In genomic region chr9:52645312-52645711, GRCm38 (mm10) we compare ENCODE assay signal across 29 mouse cellular contexts. TPM values are rescaled to one million over a fixed set of nuclear protein-coding genes. Genes with fewer than 3 reads are reported as not detected.
DNase-seq lines count a peak whose midpoint lies in the region; ATAC-seq and TF ChIP-seq lines count a peak whose summit lies in the region.
"Had no signal": no experiment of that assay in that cellular context is flagged by ENCODE, and none has a peak within 500 bp of the region (broad histone marks: within the 10 kb centered on the region; RNA-seq: fewer than 3 reads in every experiment).

No protein-coding gene starts in this region.

- no peaks in the 10 kb centered on the region for H3K9me3 ChIP-seq in hindbrain, postnatal 0 days (ENCODE audit: low read length)
- no peaks in the 10 kb centered on the region for H3K9me3 ChIP-seq in hindbrain, embryonic 14.5 days (ENCODE audit: control insufficient read depth, low read length)
- H3K9me3 ChIP-seq: embryonic facial prominence, embryonic 10.5 days; embryonic facial prominence, embryonic 15.5 days; forebrain, embryonic 12.5 days; hindbrain, embryonic 10.5 days; intestine, embryonic 15.5 days; limb, embryonic 12.5 days; liver, embryonic 15.5 days; midbrain, embryonic 10.5 days; midbrain, embryonic 15.5 days; neural tube, embryonic 12.5 days had no signal

- no peak overlapping the region for H3K9ac ChIP-seq in hindbrain, postnatal 0 days (replicated peaks; ENCODE audit: low read length)
- no peak overlapping the region for H3K9ac ChIP-seq in hindbrain, embryonic 14.5 days
- H3K9ac ChIP-seq: embryonic facial prominence, embryonic 15.5 days; forebrain, embryonic 12.5 days; forebrain, postnatal 0 days; intestine, embryonic 15.5 days; limb, embryonic 12.5 days; liver, embryonic 15.5 days; midbrain, embryonic 15.5 days; neural tube, embryonic 12.5 days had no signal

- no peak overlapping the region for H3K27ac ChIP-seq in hindbrain, postnatal 0 days
- H3K27ac ChIP-seq in hindbrain, embryonic 14.5 days = no peak overlapping the region
- no peak overlapping the region for H3K27ac ChIP-seq in left cerebral cortex, adult 2 months
- H3K27ac ChIP-seq: embryonic facial prominence, embryonic 10.5 days; embryonic facial prominence, embryonic 15.5 days; forebrain, embryonic 12.5 days; hindbrain, embryonic 10.5 days; intestine, embryonic 15.5 days; limb, embryonic 12.5 days; liver, embryonic 15.5 days; midbrain, embryonic 10.5 days; midbrain, embryonic 15.5 days; neural tube, embryonic 12.5 days had no signal

- peak; percentile 47 for DNase-seq in hindbrain, postnatal 0 days (ENCODE audit: low spot score)
- DNase-seq in hindbrain, embryonic 14.5 days (ENCODE audit: low spot score) = no peak
- peak; percentile 9 for DNase-seq in left cerebral cortex, postnatal 4 days
- no peak for DNase-seq in left cerebral cortex, adult 2 months (ENCODE audit: extremely low spot score in 1 of 2, low spot score in 2 of 2)
- peak; percentile 17 for DNase-seq in lung, postnatal 10 days
- no peak for DNase-seq in lung, postnatal 36 days
- DNase-seq: adrenal gland, postnatal 14 days; cerebellum, adult 11 months; cerebellum, postnatal 25 days; forebrain, postnatal 0 days; heart, postnatal 14 days; layer of hippocampus, adult 9-11 months; thymus, adult 2 months; thymus, postnatal 36 days had no signal

- TF ChIP-seq CTCF in hindbrain, postnatal 0 days (IDR thresholded peaks at IDR 0.05; ENCODE audit: low read depth) = no peak
- TF ChIP-seq CTCF in left cerebral cortex, adult 2 months (IDR thresholded peaks at IDR 0.05) = no peak

- no peaks in the 10 kb centered on the region for H3K27me3 ChIP-seq in hindbrain, postnatal 0 days (ENCODE audit: insufficient read depth, low read length)
- H3K27me3 ChIP-seq in hindbrain, embryonic 14.5 days (ENCODE audit: control insufficient read depth, insufficient read depth, low read length) = no peaks in the 10 kb centered on the region
- H3K27me3 ChIP-seq: embryonic facial prominence, embryonic 15.5 days; forebrain, embryonic 12.5 days; intestine, embryonic 15.5 days; limb, embryonic 12.5 days; liver, embryonic 15.5 days; midbrain, embryonic 15.5 days; neural tube, embryonic 12.5 days had no signal

- intact Hi-C loops in left cerebral cortex, postnatal 4 days (cut with DNase I) = no loop called here
- intact Hi-C loops in left cerebral cortex, adult 2 months (cut with DNase I) = no loop called here

- H3K36me3 ChIP-seq in hindbrain, postnatal 0 days (ENCODE audit: insufficient read depth, low read length) = no peaks in the 10 kb centered on the region
- H3K36me3 ChIP-seq in hindbrain, embryonic 14.5 days (replicated peaks; ENCODE audit: control insufficient read depth, insufficient read depth) = no peaks in the 10 kb centered on the region
- H3K36me3 ChIP-seq: embryonic facial prominence, embryonic 10.5 days; embryonic facial prominence, embryonic 15.5 days; forebrain, embryonic 12.5 days; hindbrain, embryonic 10.5 days; intestine, embryonic 15.5 days; limb, embryonic 12.5 days; liver, embryonic 15.5 days; midbrain, embryonic 10.5 days; midbrain, embryonic 15.5 days; neural tube, embryonic 12.5 days had no signal

- 0 out of 2 replicates have a peak, but pooled peaks have one; percentile 45 for ATAC-seq in hindbrain, postnatal 0 days
- no peak for ATAC-seq in hindbrain, embryonic 14.5 days (ENCODE audit: low FRiP score)
- ATAC-seq: CD4-positive, CD25-positive, alpha-beta regulatory T cell, adult 4 months; forebrain, postnatal 0 days; hindbrain, embryonic 16.5 days; intestine, embryonic 15.5 days; midbrain, embryonic 15.5 days had no signal

- no peak overlapping the region for H3K4me2 ChIP-seq in hindbrain, postnatal 0 days (ENCODE audit: low read depth, low read length)
- no peak overlapping the region for H3K4me2 ChIP-seq in hindbrain, embryonic 14.5 days (replicated peaks)
- H3K4me2 ChIP-seq: embryonic facial prominence, embryonic 15.5 days; forebrain, embryonic 12.5 days; intestine, embryonic 15.5 days; limb, embryonic 12.5 days; liver, embryonic 15.5 days; midbrain, embryonic 15.5 days; neural tube, embryonic 12.5 days had no signal

- no peaks in the 10 kb centered on the region for H3K4me1 ChIP-seq in hindbrain, postnatal 0 days (ENCODE audit: insufficient read depth, low read length)
- H3K4me1 ChIP-seq in hindbrain, embryonic 14.5 days (replicated peaks; ENCODE audit: control insufficient read depth, insufficient read depth, low read length) = no peaks in the 10 kb centered on the region
- H3K4me1 ChIP-seq: forebrain, embryonic 12.5 days; hindbrain, embryonic 10.5 days; intestine, embryonic 15.5 days; limb, embryonic 12.5 days; liver, embryonic 15.5 days; midbrain, embryonic 10.5 days; midbrain, embryonic 15.5 days; neural tube, embryonic 12.5 days had no signal

- H3K4me3 ChIP-seq in hindbrain, postnatal 0 days (ENCODE audit: low read length) = no peak overlapping the region
- no peak overlapping the region for H3K4me3 ChIP-seq in hindbrain, embryonic 14.5 days (replicated peaks; ENCODE audit: low read length)
- no peak overlapping the region for H3K4me3 ChIP-seq in left cerebral cortex, adult 2 months
- H3K4me3 ChIP-seq: embryonic facial prominence, embryonic 10.5 days; embryonic facial prominence, embryonic 15.5 days; forebrain, embryonic 12.5 days; hindbrain, embryonic 10.5 days; intestine, embryonic 15.5 days; limb, embryonic 12.5 days; liver, embryonic 15.5 days; midbrain, embryonic 10.5 days; midbrain, embryonic 15.5 days; myocyte; neural tube, embryonic 12.5 days had no signal

- WGBS in hindbrain, postnatal 0 days = 54% methylated on average over 2 of the region's 2 CpGs
- 84% methylated on average over 2 of the region's 2 CpGs for WGBS in hindbrain, embryonic 14.5 days

RNA-seq across cellular contexts. Expression of gene AI593442, which starts 34.3 kb away (rescaled TPM):
- total RNA-seq in hindbrain, postnatal 0 days (2014; rRNA removed) = 41.0 and 42.1 TPM in 2 replicates
- polyA plus RNA-seq in hindbrain, postnatal 0 days (2015; fragmentation: Nextera tagmentation; extraction: Ambion mirVana) = 101 and 102 TPM in 2 replicates
- 71.6 and 90.8 TPM in 2 replicates for polyA plus RNA-seq in hindbrain, embryonic 14.5 days (2014; fragmentation: Nextera tagmentation; extraction: Ambion mirVana)
- 10 to 100 TPM; 73.1 to 78.1 TPM for total RNA-seq in left cerebral cortex, postnatal 4 days (2021)
- total RNA-seq in left cerebral cortex, adult 2 months (2021) = 100 to 1,000 TPM; 150 to 177 TPM
- total RNA-seq: liver, adult 2 months; megakaryocyte progenitor cell, adult 5-6 weeks had no signal
- polyA plus RNA-seq: CD4-positive, CD25-positive, alpha-beta regulatory T cell, adult 4 months; liver, adult 2 months; myocyte had no signal

Comparison
In these comparisons a context has a peak if more than half of its experiments do, and no peak if none do; other contexts are left out.
1. DNase-seq: peak in hindbrain, postnatal 0 days (single experiment), left cerebral cortex, postnatal 4 days (single experiment) and lung, postnatal 10 days (single experiment); none in hindbrain, embryonic 14.5 days (single experiment), left cerebral cortex, adult 2 months (0 of 2) and lung, postnatal 36 days (single experiment).